Mouse (Mus musculus) embryo, embryonic 10.5 days (tissue): ENCODE measurements around the gene Rasal1.

Source experiments
- DNase-seq: peaks from one replicate; pipeline ENCODE4 v3.0.0-alpha.2; 2015; ENCODE audit warnings: low spot score

Rasal1 gene

GRCm38 (mm10) chr5:120656281-120656751 is 7.7 kb downstream of the Rasal1 start:
- no peak for DNase-seq

GRCm38 (mm10) chr5:120660816-120661215 is 12.2 kb downstream of the Rasal1 start:
- DNase-seq = no peak

GRCm38 (mm10) chr5:120664888-120665287 is 16.3 kb downstream of the Rasal1 start:
- no peak for DNase-seq

GRCm38 (mm10) chr5:120668761-120669160 is 20.1 kb downstream of the Rasal1 start:
- no peak for DNase-seq

- DNase-seq = no peak
These were observed 21.5 kb downstream of the Rasal1 start for GRCm38 (mm10) chr5:120670132-120670531.

- no peak for DNase-seq
These were observed 23.3 kb downstream of the Rasal1 start for GRCm38 (mm10) chr5:120671865-120672264.

GRCm38 (mm10) chr5:120673626-120674025 is 25.0 kb downstream of the Rasal1 start:
- peak; percentile 78 for DNase-seq

GRCm38 (mm10) chr5:120674229-120675145 is 25.9 kb downstream of the Rasal1 start:
- DNase-seq = peak; percentile 51

- DNase-seq = no peak
These were observed 28.9 kb downstream of the Rasal1 start for GRCm38 (mm10) chr5:120677516-120677915.

GRCm38 (mm10) chr5:120679676-120680555 is 31.3 kb downstream of the Rasal1 start:
- peak; percentile 98 for DNase-seq

- DNase-seq = no peak
These were observed 32.3 kb downstream of the Rasal1 start for GRCm38 (mm10) chr5:120680918-120681317.

GRCm38 (mm10) chr5:120682982-120683771 is 34.6 kb downstream of the Rasal1 start:
- no peak for DNase-seq

- no peak for DNase-seq
These were observed 37.1 kb downstream of the Rasal1 start for GRCm38 (mm10) chr5:120685678-120686077.

GRCm38 (mm10) chr5:120686749-120687483 is 38.3 kb downstream of the Rasal1 start:
- no peak for DNase-seq

- DNase-seq = no peak
These were observed 38.9 kb downstream of the Rasal1 start for GRCm38 (mm10) chr5:120687484-120687851.

- no peak for DNase-seq
These were observed 39.3 kb downstream of the Rasal1 start for GRCm38 (mm10) chr5:120687897-120688296.

GRCm38 (mm10) chr5:120688434-120688833 is 39.8 kb downstream of the Rasal1 start:
- DNase-seq = no peak

GRCm38 (mm10) chr5:120690417-120690816 is 41.8 kb downstream of the Rasal1 start:
- DNase-seq = no peak

- DNase-seq = no peak
These were observed 43.4 kb downstream of the Rasal1 start for GRCm38 (mm10) chr5:120692034-120692433.

GRCm38 (mm10) chr5:120693931-120694694 is 45.5 kb downstream of the Rasal1 start:
- no peak for DNase-seq
